Mouse (Mus musculus): ENCODE measurements at regions not wholly inside any gene's neighbourhood (a gene's known extent, or its start where the extent isn't known, plus 50 kb on each side); places are given as distances from the start of the nearest gene placed in this dataset.
"Not testable (repeated sequence)": the region's sequence is repeated elsewhere in the genome, so short reads cannot be mapped to it uniquely, and the experiment has no call there.

GRCm38 (mm10) chr4:23636231-23636928 lies 859.9 kb upstream of the Mms22l start:
- H3K9ac ChIP-seq, result no peak overlapping the region
- no peak overlapping the region for H3K27ac ChIP-seq (replicated peaks)
- ATAC-seq (ENCODE audit: insufficient number of reproducible peaks, low FRiP score, low TSS enrichment, low read depth), result no peak
- H3K4me3 ChIP-seq (replicated peaks), result no peak overlapping the region
- H3K4me2 ChIP-seq (replicated peaks), result no peak overlapping the region
- H3K36me3 ChIP-seq, result no peaks in the 10 kb centered on the region
- no peaks in the 10 kb centered on the region for H3K9me3 ChIP-seq (replicated peaks)
- 86% methylated on average over 9 of the region's 9 CpGs for WGBS
- H3K4me1 ChIP-seq, result no peaks in the 10 kb centered on the region
- no peaks in the 10 kb centered on the region for H3K27me3 ChIP-seq

- no peaks in the 10 kb centered on the region for H3K36me3 ChIP-seq
- H3K4me2 ChIP-seq (replicated peaks), result no peak overlapping the region
- no peak overlapping the region for H3K4me3 ChIP-seq (replicated peaks)
- ATAC-seq (ENCODE audit: insufficient number of reproducible peaks, low FRiP score, low TSS enrichment, low read depth), result no peak
- H3K9me3 ChIP-seq (replicated peaks), result no peaks in the 10 kb centered on the region
- H3K27ac ChIP-seq (replicated peaks), result no peak overlapping the region
- WGBS, result 63% methylated on average over 2 of the region's 2 CpGs
- no peak overlapping the region for H3K9ac ChIP-seq
- no peaks in the 10 kb centered on the region for H3K4me1 ChIP-seq
- no peaks in the 10 kb centered on the region for H3K27me3 ChIP-seq
Measured at GRCm38 (mm10) chr4:23636929-23637235, 859.4 kb upstream of the Mms22l start.

GRCm38 (mm10) chr4:23656671-23657070 lies 839.6 kb upstream of the Mms22l start:
- not testable (repeated sequence) for H3K27me3 ChIP-seq; H3K9me3 ChIP-seq (replicated peaks); H3K4me2 ChIP-seq (replicated peaks); ATAC-seq (ENCODE audit: insufficient number of reproducible peaks, low FRiP score, low TSS enrichment, low read depth); H3K9ac ChIP-seq; H3K4me3 ChIP-seq (replicated peaks); H3K4me1 ChIP-seq; H3K27ac ChIP-seq (replicated peaks); H3K36me3 ChIP-seq
- WGBS, result 92% methylated on average over 5 of the region's 5 CpGs

GRCm38 (mm10) chr4:23668896-23669295 lies 827.4 kb upstream of the Mms22l start:
- Histone ChIP-seq H3K4me1 (no peaks in the 10 kb centered on the region), H3K4me2 (replicated peaks) (no peak overlapping the region), H3K9me3 (replicated peaks) (no peaks in the 10 kb centered on the region), H3K9ac (no peak overlapping the region), H3K4me3 (replicated peaks) (no peak overlapping the region), H3K36me3 (no peaks in the 10 kb centered on the region), H3K27ac (replicated peaks) (no peak overlapping the region), H3K27me3 (no peaks in the 10 kb centered on the region)
- 84% methylated on average over 2 of the region's 2 CpGs for WGBS
- ATAC-seq (ENCODE audit: insufficient number of reproducible peaks, low FRiP score, low TSS enrichment, low read depth), result no peak

- H3K4me3 ChIP-seq (replicated peaks), result no peak overlapping the region
- H3K9me3 ChIP-seq (replicated peaks), result no peaks in the 10 kb centered on the region
- H3K4me2 ChIP-seq (replicated peaks), result no peak overlapping the region
- H3K36me3 ChIP-seq, result no peaks in the 10 kb centered on the region
- no peak overlapping the region for H3K27ac ChIP-seq (replicated peaks)
- ATAC-seq (ENCODE audit: insufficient number of reproducible peaks, low FRiP score, low TSS enrichment, low read depth), result no peak
- H3K4me1 ChIP-seq, result no peaks in the 10 kb centered on the region
- H3K9ac ChIP-seq, result no peak overlapping the region
- no peaks in the 10 kb centered on the region for H3K27me3 ChIP-seq
Measured at GRCm38 (mm10) chr4:23703626-23704025, 792.6 kb upstream of the Mms22l start.

GRCm38 (mm10) chr4:23710716-23711115 lies 785.5 kb upstream of the Mms22l start:
- no peaks in the 10 kb centered on the region for H3K27me3 ChIP-seq
- no peaks in the 10 kb centered on the region for H3K36me3 ChIP-seq
- no peak for ATAC-seq (ENCODE audit: insufficient number of reproducible peaks, low FRiP score, low TSS enrichment, low read depth)
- no peak overlapping the region for H3K4me2 ChIP-seq (replicated peaks)
- no peak overlapping the region for H3K4me3 ChIP-seq (replicated peaks)
- H3K27ac ChIP-seq (replicated peaks), result no peak overlapping the region
- H3K4me1 ChIP-seq, result no peaks in the 10 kb centered on the region
- no peak overlapping the region for H3K9ac ChIP-seq
- WGBS, result 78% methylated on average over 2 of the region's 2 CpGs
- no peaks in the 10 kb centered on the region for H3K9me3 ChIP-seq (replicated peaks)

- Histone ChIP-seq H3K4me1 (no peaks in the 10 kb centered on the region), H3K9me3 (replicated peaks) (no peaks in the 10 kb centered on the region), H3K27ac (replicated peaks) (no peak overlapping the region), H3K27me3 (no peaks in the 10 kb centered on the region), H3K4me2 (replicated peaks) (no peak overlapping the region), H3K9ac (no peak overlapping the region), H3K36me3 (no peaks in the 10 kb centered on the region), H3K4me3 (replicated peaks) (no peak overlapping the region)
- WGBS, result 71% methylated on average over 8 of the region's 8 CpGs
- no peak for ATAC-seq (ENCODE audit: insufficient number of reproducible peaks, low FRiP score, low TSS enrichment, low read depth)
Measured at GRCm38 (mm10) chr4:23713781-23714415, 782.4 kb upstream of the Mms22l start.

GRCm38 (mm10) chr4:23727846-23728245 lies 768.4 kb upstream of the Mms22l start:
- no peak overlapping the region for H3K4me3 ChIP-seq (replicated peaks)
- no peak overlapping the region for H3K27ac ChIP-seq (replicated peaks)
- H3K27me3 ChIP-seq, result no peaks in the 10 kb centered on the region
- no peaks in the 10 kb centered on the region for H3K36me3 ChIP-seq
- 70% methylated on average over 2 of the region's 2 CpGs for WGBS
- H3K9me3 ChIP-seq (replicated peaks), result no peaks in the 10 kb centered on the region
- ATAC-seq (ENCODE audit: insufficient number of reproducible peaks, low FRiP score, low TSS enrichment, low read depth), result no peak
- H3K9ac ChIP-seq, result no peak overlapping the region
- no peaks in the 10 kb centered on the region for H3K4me1 ChIP-seq
- H3K4me2 ChIP-seq (replicated peaks), result no peak overlapping the region

- H3K4me2 ChIP-seq (replicated peaks), result no peak overlapping the region
- ATAC-seq (ENCODE audit: insufficient number of reproducible peaks, low FRiP score, low TSS enrichment, low read depth), result no peak
- H3K9ac ChIP-seq, result no peak overlapping the region
- WGBS, result 72% methylated on average over 4 of the region's 4 CpGs
- no peaks in the 10 kb centered on the region for H3K27me3 ChIP-seq
- no peaks in the 10 kb centered on the region for H3K4me1 ChIP-seq
- no peak overlapping the region for H3K27ac ChIP-seq (replicated peaks)
- H3K36me3 ChIP-seq, result no peaks in the 10 kb centered on the region
- no peaks in the 10 kb centered on the region for H3K9me3 ChIP-seq (replicated peaks)
- no peak overlapping the region for H3K4me3 ChIP-seq (replicated peaks)
Measured at GRCm38 (mm10) chr4:23732471-23732870, 763.8 kb upstream of the Mms22l start.

- no peak overlapping the region for H3K4me3 ChIP-seq (replicated peaks)
- no peaks in the 10 kb centered on the region for H3K36me3 ChIP-seq
- no peaks in the 10 kb centered on the region for H3K4me1 ChIP-seq
- H3K27me3 ChIP-seq, result no peaks in the 10 kb centered on the region
- H3K4me2 ChIP-seq (replicated peaks), result no peak overlapping the region
- WGBS, result 83% methylated on average over 7 of the region's 7 CpGs
- H3K9me3 ChIP-seq (replicated peaks), result no peaks in the 10 kb centered on the region
- no peak for ATAC-seq (ENCODE audit: insufficient number of reproducible peaks, low FRiP score, low TSS enrichment, low read depth)
- no peak overlapping the region for H3K27ac ChIP-seq (replicated peaks)
- no peak overlapping the region for H3K9ac ChIP-seq
Measured at GRCm38 (mm10) chr4:23744079-23744478, 752.2 kb upstream of the Mms22l start.

- H3K4me2 ChIP-seq (replicated peaks), result no peak overlapping the region
- H3K27ac ChIP-seq (replicated peaks), result no peak overlapping the region
- H3K36me3 ChIP-seq, result no peaks in the 10 kb centered on the region
- H3K27me3 ChIP-seq, result no peaks in the 10 kb centered on the region
- no peak overlapping the region for H3K9ac ChIP-seq
- H3K9me3 ChIP-seq (replicated peaks), result no peaks in the 10 kb centered on the region
- H3K4me3 ChIP-seq (replicated peaks), result no peak overlapping the region
- no peak for ATAC-seq (ENCODE audit: insufficient number of reproducible peaks, low FRiP score, low TSS enrichment, low read depth)
- no peaks in the 10 kb centered on the region for H3K4me1 ChIP-seq
Measured at GRCm38 (mm10) chr4:23758005-23758404, 738.2 kb upstream of the Mms22l start.
